Mouse (Mus musculus): ENCODE data around the gene Dchs1. TPM values are rescaled to one million over a fixed set of nuclear protein-coding genes. Genes with fewer than 3 reads are reported as not detected.
"Not testable (repeated sequence)": the region's sequence is repeated elsewhere in the genome, so short reads cannot be mapped to it uniquely, and the experiment has no call there.

The Dchs1 gene
- polyA plus RNA-seq, 1 experiment from 2014 or later, result 17.7 TPM

- Histone ChIP-seq H3K36me3 (ENCODE audit: control insufficient read depth, insufficient read depth, low read length) (peaks cover 38% of the 10 kb centered on the region), H3K9ac (ENCODE audit: low read depth, low read length) (no peak overlapping the region), H3K9me3 (ENCODE audit: control insufficient read depth, low read length) (no peaks in the 10 kb centered on the region), H3K27me3 (ENCODE audit: control insufficient read depth, insufficient read depth, low read length) (peaks cover 27% of the 10 kb centered on the region), H3K4me2 (replicated peaks; ENCODE audit: low read depth, low read length) (0 out of 2 replicates have a peak overlapping the region, but pooled peaks have one; percentile 7), H3K27ac (ENCODE audit: low read depth, low read length) (no peak overlapping the region), H3K4me1 (replicated peaks; ENCODE audit: control insufficient read depth, insufficient read depth, low read length) (0 out of 2 replicates have a peak, but pooled peaks cover 2% of the 10 kb centered on the region), H3K4me3 (ENCODE audit: low read depth, low read length) (no peak overlapping the region)
- peak; percentile 9; the same call in 1 of the 2 replicates for ATAC-seq (ENCODE audit: low FRiP score)
- WGBS, result 19% methylated on average over 51 of the region's 51 CpGs
- no peak for DNase-seq (ENCODE audit: low spot score)
These were observed 25.5 kb downstream of the Dchs1 start for GRCm38 (mm10) chr7:105761813-105762484.

GRCm38 (mm10) chr7:105753281-105753680 lies 34.2 kb downstream of the Dchs1 start:
- Histone ChIP-seq H3K4me3 (ENCODE audit: low read depth, low read length) (no peak overlapping the region), H3K27ac (ENCODE audit: low read depth, low read length) (no peak overlapping the region), H3K36me3 (ENCODE audit: control insufficient read depth, insufficient read depth, low read length) (peaks cover 7% of the 10 kb centered on the region), H3K9ac (ENCODE audit: low read depth, low read length) (no peak overlapping the region), H3K27me3 (ENCODE audit: control insufficient read depth, insufficient read depth, low read length) (no peaks in the 10 kb centered on the region), H3K4me1 (replicated peaks; ENCODE audit: control insufficient read depth, insufficient read depth, low read length) (no peaks in the 10 kb centered on the region), H3K4me2 (replicated peaks; ENCODE audit: low read depth, low read length) (no peak overlapping the region), H3K9me3 (ENCODE audit: control insufficient read depth, low read length) (no peaks in the 10 kb centered on the region)
- DNase-seq (ENCODE audit: low spot score) (no peak), ATAC-seq (ENCODE audit: low FRiP score) (no peak)
- 90% methylated on average over 10 of the region's 10 CpGs for WGBS

- no peak overlapping the region for H3K4me2 ChIP-seq (replicated peaks; ENCODE audit: low read depth, low read length)
- H3K27ac ChIP-seq (ENCODE audit: low read depth, low read length), result no peak overlapping the region
- H3K27me3 ChIP-seq (ENCODE audit: control insufficient read depth, insufficient read depth, low read length), result no peaks in the 10 kb centered on the region
- H3K4me1 ChIP-seq (replicated peaks; ENCODE audit: control insufficient read depth, insufficient read depth, low read length), result no peaks in the 10 kb centered on the region
- H3K36me3 ChIP-seq (ENCODE audit: control insufficient read depth, insufficient read depth, low read length), result peaks cover 5% of the 10 kb centered on the region; the same call in 1 of the 2 replicates
- H3K9ac ChIP-seq (ENCODE audit: low read depth, low read length), result no peak overlapping the region
- no peak for DNase-seq (ENCODE audit: low spot score)
- 96% methylated on average over 2 of the region's 2 CpGs for WGBS
- no peaks in the 10 kb centered on the region for H3K9me3 ChIP-seq (ENCODE audit: control insufficient read depth, low read length)
- no peak; the same call in none of the 2 replicates for ATAC-seq (ENCODE audit: low FRiP score)
- H3K4me3 ChIP-seq (ENCODE audit: low read depth, low read length), result no peak overlapping the region
These were observed 34.7 kb downstream of the Dchs1 start for GRCm38 (mm10) chr7:105752716-105753115.

- 26% methylated on average over 20 of the region's 20 CpGs for whole genome bisulfite sequencing
- Histone ChIP-seq H3K9me3 (ENCODE audit: control insufficient read depth, low read length) (no peaks in the 10 kb centered on the region), H3K27ac (ENCODE audit: low read depth, low read length) (no peak within 1 kb of the TSS), H3K4me1 (replicated peaks; ENCODE audit: control insufficient read depth, insufficient read depth, low read length) (no peaks in the 10 kb centered on the region), H3K4me2 (replicated peaks; ENCODE audit: low read depth, low read length) (peak within 1 kb of the TSS; percentile 60), H3K36me3 (ENCODE audit: control insufficient read depth, insufficient read depth, low read length) (peaks cover 2% of the 10 kb centered on the region; the same call in 1 of the 2 replicates), H3K27me3 (ENCODE audit: control insufficient read depth, insufficient read depth, low read length) (no peaks in the 10 kb centered on the region), H3K4me3 (ENCODE audit: low read depth, low read length) (peak within 1 kb of the TSS; percentile 47), H3K9ac (ENCODE audit: low read depth, low read length) (peak within 1 kb of the TSS; percentile 71)
- ATAC-seq (ENCODE audit: low FRiP score) (peak; percentile 94), DNase-seq (ENCODE audit: low spot score) (peak; percentile 93)
These were observed 35.7 kb downstream of the Dchs1 start, which contains the start of gene Tpp1 for GRCm38 (mm10) chr7:105751491-105752433. Tpp1 (minus strand) TSS chr7:105752235.

- no peak for DNase-seq (ENCODE audit: low spot score)
- Histone ChIP-seq H3K36me3 (ENCODE audit: control insufficient read depth, insufficient read depth, low read length) (no peaks in the 10 kb centered on the region), H3K4me3 (ENCODE audit: low read depth, low read length) (no peak overlapping the region), H3K9ac (ENCODE audit: low read depth, low read length) (no peak overlapping the region), H3K27me3 (ENCODE audit: control insufficient read depth, insufficient read depth, low read length) (no peaks in the 10 kb centered on the region), H3K4me1 (replicated peaks; ENCODE audit: control insufficient read depth, insufficient read depth, low read length) (no peaks in the 10 kb centered on the region), H3K9me3 (ENCODE audit: control insufficient read depth, low read length) (no peaks in the 10 kb centered on the region), H3K27ac (ENCODE audit: low read depth, low read length) (no peak overlapping the region), H3K4me2 (replicated peaks; ENCODE audit: low read depth, low read length) (no peak overlapping the region)
- 82% methylated on average over 2 of the region's 2 CpGs for WGBS
- no peak for ATAC-seq (ENCODE audit: low FRiP score)
These were observed 39.7 kb downstream of the Dchs1 start for GRCm38 (mm10) chr7:105747776-105748175.

GRCm38 (mm10) chr7:105743926-105744590 lies 43.4 kb downstream of the Dchs1 start, which contains the start of gene Taf10:
Taf10 (minus strand) TSS chr7:105744361.
- under 1% methylated on average over 51 of the region's 67 CpGs for WGBS
- no peaks in the 10 kb centered on the region for H3K36me3 ChIP-seq (ENCODE audit: control insufficient read depth, insufficient read depth, low read length)

GRCm38 (mm10) chr7:105743246-105743925 lies 44.1 kb downstream of the Dchs1 start:
- H3K9ac ChIP-seq (ENCODE audit: low read depth, low read length), result peak overlapping the region; percentile 91
- not testable (repeated sequence) for H3K36me3 ChIP-seq (ENCODE audit: control insufficient read depth, insufficient read depth, low read length); ATAC-seq (ENCODE audit: low FRiP score); H3K27me3 ChIP-seq (ENCODE audit: control insufficient read depth, insufficient read depth, low read length); H3K9me3 ChIP-seq (ENCODE audit: control insufficient read depth, low read length); H3K4me1 ChIP-seq (replicated peaks; ENCODE audit: control insufficient read depth, insufficient read depth, low read length); H3K27ac ChIP-seq (ENCODE audit: low read depth, low read length); DNase-seq (ENCODE audit: low spot score)
- peak overlapping the region; percentile 92 for H3K4me3 ChIP-seq (ENCODE audit: low read depth, low read length)
- WGBS, result 34% methylated on average over 20 of the region's 20 CpGs
- H3K4me2 ChIP-seq (replicated peaks; ENCODE audit: low read depth, low read length), result peak overlapping the region; percentile 77

More at GRCm38 (mm10) chr7:105743926-105744590, 43.4 kb downstream of the Dchs1 start, which contains the start of gene Taf10:
- H3K27ac ChIP-seq (ENCODE audit: low read depth, low read length), result peak within 1 kb of the TSS; percentile 75
- ATAC-seq (ENCODE audit: low FRiP score), result peak; percentile 98
- no peaks in the 10 kb centered on the region for H3K4me1 ChIP-seq (replicated peaks; ENCODE audit: control insufficient read depth, insufficient read depth, low read length)
- no peaks in the 10 kb centered on the region for H3K9me3 ChIP-seq (ENCODE audit: control insufficient read depth, low read length)
- peak within 1 kb of the TSS; percentile 77 for H3K4me2 ChIP-seq (replicated peaks; ENCODE audit: low read depth, low read length)
- peak; percentile 91 for DNase-seq (ENCODE audit: low spot score)
- no peaks in the 10 kb centered on the region for H3K27me3 ChIP-seq (ENCODE audit: control insufficient read depth, insufficient read depth, low read length)
- H3K4me3 ChIP-seq (ENCODE audit: low read depth, low read length), result peak within 1 kb of the TSS; percentile 92
- H3K9ac ChIP-seq (ENCODE audit: low read depth, low read length), result peak within 1 kb of the TSS; percentile 91

All from hindbrain, embryonic 11.5 days (tissue).